Mouse (Mus musculus): Measurements from ENCODE around the gene Slc44a2. TPM values are rescaled to one million over a fixed set of nuclear protein-coding genes. Genes with fewer than 3 reads are reported as not detected.
"Not testable (repeated sequence)": the region's sequence is repeated elsewhere in the genome, so short reads cannot be mapped to it uniquely, and the experiment has no call there.

Slc44a2 gene
- polyA plus RNA-seq, 1 experiment from 2014 or later: 62.6 TPM

- H3K27me3 ChIP-seq (ENCODE audit: poor library complexity, severe bottlenecking): peaks cover 34% of the 10 kb centered on the region
- no peak for DNase-seq (ENCODE audit: extremely low spot score, low spot score)
These were observed 8.4 kb upstream of the Slc44a2 start, which contains the start of gene Ap1m2 for GRCm38 (mm10) chr9:21312134-21312533. Gene Ap1m2 (minus strand): TSS chr9:21312337.

GRCm38 (mm10) chr9:21313394-21313793 is 7.1 kb upstream of the Slc44a2 start:
- H3K4me3 ChIP-seq: no peak overlapping the region
- H3K36me3 ChIP-seq (replicated peaks): no peaks in the 10 kb centered on the region
- H3K4me1 ChIP-seq: peaks cover 8% of the 10 kb centered on the region; the same call in 1 of the 2 replicates
- no peak overlapping the region for H3K27ac ChIP-seq
- 7% methylated on average over 11 of the region's 11 CpGs for WGBS
- peak; percentile 88 for DNase-seq (ENCODE audit: extremely low spot score, low spot score)
- peaks cover 34% of the 10 kb centered on the region for H3K27me3 ChIP-seq (ENCODE audit: poor library complexity, severe bottlenecking)
- no peaks in the 10 kb centered on the region for H3K9me3 ChIP-seq

More at GRCm38 (mm10) chr9:21312134-21312533, 8.4 kb upstream of the Slc44a2 start, which contains the start of gene Ap1m2:
- 9% methylated on average over 35 of the region's 35 CpGs for WGBS
- H3K27ac ChIP-seq: no peak within 1 kb of the TSS
- H3K9me3 ChIP-seq: no peaks in the 10 kb centered on the region
- peaks cover 8% of the 10 kb centered on the region; the same call in 1 of the 2 replicates for H3K4me1 ChIP-seq
- peak within 1 kb of the TSS; percentile 24 for H3K4me3 ChIP-seq
- no peaks in the 10 kb centered on the region for H3K36me3 ChIP-seq (replicated peaks)

- no peak overlapping the region for H3K27ac ChIP-seq
- WGBS: 88% methylated on average over 9 of the region's 9 CpGs
- peaks cover 6% of the 10 kb centered on the region; the same call in 1 of the 2 replicates for H3K4me1 ChIP-seq
These were observed 5.9 kb upstream of the Slc44a2 start for GRCm38 (mm10) chr9:21314367-21315140.

DNA sequence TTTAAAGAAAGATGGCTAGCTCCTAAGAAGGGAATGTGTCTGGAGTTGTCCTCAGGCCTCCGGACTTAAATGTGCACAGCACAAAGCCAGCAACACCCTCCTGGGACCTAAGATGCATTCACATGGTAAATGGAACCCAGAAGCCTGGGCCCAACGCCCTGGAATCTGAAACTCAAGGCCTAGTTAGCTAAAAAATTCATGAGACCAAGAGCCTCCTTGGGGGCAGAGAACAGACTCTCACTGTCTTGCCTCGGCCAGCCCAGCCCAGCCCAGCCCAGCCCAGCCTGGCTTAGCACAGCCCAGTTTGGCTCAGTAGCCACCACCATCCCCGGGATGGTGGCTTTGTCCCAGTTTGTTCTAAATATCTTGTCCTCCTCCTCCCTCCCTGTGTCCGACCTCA is 5.1 kb upstream of the Slc44a2 start:
- WGBS: 68% methylated on average over 5 of the region's 5 CpGs
- Histone ChIP-seq H3K27me3 (ENCODE audit: poor library complexity, severe bottlenecking) (peaks cover 29% of the 10 kb centered on the region), H3K36me3 (replicated peaks) (no peaks in the 10 kb centered on the region), H3K4me1 (peaks cover 8% of the 10 kb centered on the region), H3K4me3 (no peak overlapping the region), H3K9me3 (no peaks in the 10 kb centered on the region), H3K27ac (no peak overlapping the region)
- no peak for DNase-seq (ENCODE audit: extremely low spot score, low spot score)

More at GRCm38 (mm10) chr9:21314367-21315140, 5.9 kb upstream of the Slc44a2 start:
- H3K4me3 ChIP-seq: no peak overlapping the region
- H3K9me3 ChIP-seq: no peaks in the 10 kb centered on the region
- DNase-seq (ENCODE audit: extremely low spot score, low spot score): no peak
- H3K36me3 ChIP-seq (replicated peaks): no peaks in the 10 kb centered on the region
- H3K27me3 ChIP-seq (ENCODE audit: poor library complexity, severe bottlenecking): peaks cover 34% of the 10 kb centered on the region

GRCm38 (mm10) chr9:21316696-21317095 is 3.8 kb upstream of the Slc44a2 start:
- Histone ChIP-seq H3K9me3 (no peaks in the 10 kb centered on the region), H3K27me3 (ENCODE audit: poor library complexity, severe bottlenecking) (peaks cover 18% of the 10 kb centered on the region), H3K4me1 (peaks cover 19% of the 10 kb centered on the region), H3K27ac (no peak overlapping the region), H3K4me3 (no peak overlapping the region), H3K36me3 (replicated peaks) (no peaks in the 10 kb centered on the region)
- WGBS: 83% methylated on average over 7 of the region's 7 CpGs
- DNase-seq (ENCODE audit: extremely low spot score, low spot score): no peak

GRCm38 (mm10) chr9:21318792-21319191 is 1.7 kb upstream of the Slc44a2 start:
- H3K36me3 ChIP-seq (replicated peaks): no peaks in the 10 kb centered on the region
- no peaks in the 10 kb centered on the region for H3K9me3 ChIP-seq
- no peak overlapping the region for H3K4me3 ChIP-seq
- no peaks in the 10 kb centered on the region for H3K27me3 ChIP-seq (ENCODE audit: poor library complexity, severe bottlenecking)
- WGBS: 91% methylated on average over 6 of the region's 6 CpGs
- no peak overlapping the region for H3K27ac ChIP-seq
- DNase-seq (ENCODE audit: extremely low spot score, low spot score): no peak
- peaks cover 26% of the 10 kb centered on the region for H3K4me1 ChIP-seq

GRCm38 (mm10) chr9:21319503-21319902 is 995 bp upstream of the Slc44a2 start:
- Histone ChIP-seq H3K27ac (no peak overlapping the region), H3K4me3 (no peak overlapping the region), H3K4me1 (peaks cover 26% of the 10 kb centered on the region), H3K36me3 (replicated peaks) (peaks cover 5% of the 10 kb centered on the region), H3K9me3 (no peaks in the 10 kb centered on the region), H3K27me3 (ENCODE audit: poor library complexity, severe bottlenecking) (no peaks in the 10 kb centered on the region)
- DNase-seq (ENCODE audit: extremely low spot score, low spot score): no peak
- WGBS: 92% methylated on average over 4 of the region's 4 CpGs

DNA sequence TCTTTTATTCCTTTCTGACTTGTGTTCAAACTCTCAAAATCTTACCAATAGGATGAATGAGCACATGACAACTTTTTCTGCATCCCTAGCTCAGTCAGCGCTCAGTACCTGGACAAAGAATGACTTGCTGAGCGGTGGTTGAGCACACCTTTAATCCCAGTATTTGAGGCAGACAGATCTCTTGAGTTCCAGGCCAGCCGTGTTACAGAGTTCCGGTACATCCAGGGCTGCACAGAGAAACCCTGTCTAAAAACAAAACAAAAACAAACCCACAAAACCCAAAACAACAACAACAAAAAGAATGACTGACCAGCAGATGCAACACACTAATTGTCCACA is 249 bp upstream of the Slc44a2 start:
- H3K4me1 ChIP-seq: peaks cover 26% of the 10 kb centered on the region
- peaks cover 11% of the 10 kb centered on the region for H3K36me3 ChIP-seq (replicated peaks)
- H3K9me3 ChIP-seq: no peaks in the 10 kb centered on the region
- no peak for DNase-seq (ENCODE audit: extremely low spot score, low spot score)
- H3K4me3 ChIP-seq: peak overlapping the region; percentile 85
- 26% methylated on average over 4 of the region's 4 CpGs for WGBS
- no peaks in the 10 kb centered on the region for H3K27me3 ChIP-seq (ENCODE audit: poor library complexity, severe bottlenecking)
- H3K27ac ChIP-seq: peak overlapping the region; percentile 83

GRCm38 (mm10) chr9:21321513-21321835 is 976 bp downstream of the Slc44a2 start:
- Histone ChIP-seq H3K36me3 (replicated peaks) (peaks cover 18% of the 10 kb centered on the region), H3K4me1 (peaks cover 26% of the 10 kb centered on the region), H3K27me3 (ENCODE audit: poor library complexity, severe bottlenecking) (no peaks in the 10 kb centered on the region), H3K9me3 (no peaks in the 10 kb centered on the region), H3K4me3 (peak overlapping the region; percentile 85), H3K27ac (peak overlapping the region; percentile 83)
- DNase-seq (ENCODE audit: extremely low spot score, low spot score): no peak
- 17% methylated on average over 6 of the region's 6 CpGs for WGBS

- H3K4me1 ChIP-seq: peaks cover 26% of the 10 kb centered on the region
- no peaks in the 10 kb centered on the region for H3K9me3 ChIP-seq
- peak overlapping the region; percentile 85; the same call in 1 of the 2 replicates for H3K4me3 ChIP-seq
- no peaks in the 10 kb centered on the region for H3K27me3 ChIP-seq (ENCODE audit: poor library complexity, severe bottlenecking)
- DNase-seq (ENCODE audit: extremely low spot score, low spot score): no peak
- 0 out of 2 replicates have a peak overlapping the region, but pooled peaks have one; percentile 83 for H3K27ac ChIP-seq
- H3K36me3 ChIP-seq (replicated peaks): peaks cover 21% of the 10 kb centered on the region
- WGBS: 87% methylated on average over 19 of the region's 19 CpGs
These were observed 1.9 kb downstream of the Slc44a2 start for GRCm38 (mm10) chr9:21322211-21322916.

- not testable (repeated sequence) for H3K9me3 ChIP-seq; H3K4me3 ChIP-seq; DNase-seq (ENCODE audit: extremely low spot score, low spot score); H3K27me3 ChIP-seq (ENCODE audit: poor library complexity, severe bottlenecking); H3K27ac ChIP-seq
- peaks cover 21% of the 10 kb centered on the region for H3K36me3 ChIP-seq (replicated peaks)
- 87% methylated on average over 8 of the region's 8 CpGs for WGBS
- peaks cover 26% of the 10 kb centered on the region for H3K4me1 ChIP-seq
These were observed 2.4 kb downstream of the Slc44a2 start for GRCm38 (mm10) chr9:21322917-21323297.

DNA sequence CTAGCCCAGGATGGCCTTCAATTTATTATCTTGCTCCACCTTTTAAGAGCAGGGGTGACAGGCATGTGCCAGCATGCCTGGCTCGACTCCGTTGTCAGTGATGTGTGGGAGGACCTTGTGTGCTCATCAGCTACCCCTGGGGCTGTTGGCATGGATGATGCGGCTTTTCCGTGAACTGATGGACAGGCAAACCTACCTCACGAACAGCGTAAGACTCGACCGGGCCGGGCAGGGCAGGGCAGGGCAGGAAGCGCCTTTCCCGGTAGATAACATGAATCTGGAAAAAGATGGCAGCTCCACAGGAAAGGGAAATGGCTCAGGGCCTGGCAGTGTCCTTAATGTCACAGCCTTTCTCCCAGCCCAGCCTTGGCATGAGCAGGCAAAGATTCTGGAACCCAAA is 3.8 kb downstream of the Slc44a2 start:
- Histone ChIP-seq H3K4me1 (peaks cover 26% of the 10 kb centered on the region), H3K36me3 (replicated peaks) (peaks cover 21% of the 10 kb centered on the region), H3K9me3 (no peaks in the 10 kb centered on the region), H3K4me3 (no peak overlapping the region), H3K27me3 (ENCODE audit: poor library complexity, severe bottlenecking) (no peaks in the 10 kb centered on the region), H3K27ac (no peak overlapping the region)
- DNase-seq (ENCODE audit: extremely low spot score, low spot score): no peak
- WGBS: 92% methylated on average over 11 of the region's 11 CpGs

GRCm38 (mm10) chr9:21327569-21327968 is 7.1 kb downstream of the Slc44a2 start:
- peaks cover 29% of the 10 kb centered on the region for H3K36me3 ChIP-seq (replicated peaks)

More at GRCm38 (mm10) chr9:21327569-21327968, 7.1 kb downstream of the Slc44a2 start:
- no peak for DNase-seq (ENCODE audit: extremely low spot score, low spot score)
- H3K27ac ChIP-seq: no peak overlapping the region
- no peak overlapping the region for H3K4me3 ChIP-seq
- WGBS: 82% methylated on average over 3 of the region's 3 CpGs
- H3K9me3 ChIP-seq: no peaks in the 10 kb centered on the region
- H3K27me3 ChIP-seq (ENCODE audit: poor library complexity, severe bottlenecking): no peaks in the 10 kb centered on the region
- peaks cover 19% of the 10 kb centered on the region for H3K4me1 ChIP-seq

All from forebrain, embryonic 10.5 days (tissue).